Mouse (Mus musculus) heart, embryonic 14.5 days (tissue): ENCODE measurements around the gene Eogt. TPM values are rescaled to one million over a fixed set of nuclear protein-coding genes. Genes with fewer than 3 reads are reported as not detected.

Source experiments
- ATAC-seq: fragments of 200-750 bp; cut with Nextera tagmentation; 2 replicates; pipeline ENCODE4 v1.8.0; 2017; ENCODE audit warnings: low read depth, moderate TSS enrichment; ENCODE audit not compliant: insufficient number of reproducible peaks, insufficient read depth, low FRiP score
- H3K27ac ChIP-seq, 2 experiments: fragments of 200-500 bp in 1 of 2; fragments of 300-500 bp in 1 of 2; sonication (generic) in 1 of 2; replicated peaks in 1 of 2; 2 replicates each; pipeline ENCODE4 v1.5.1; 2012 to 2014; ENCODE audit warnings: low read depth in 2 of 2, low read length in 2 of 2, control low read depth in 1 of 2, mild to moderate bottlenecking in 1 of 2, mixed read lengths in 1 of 2; ENCODE audit not compliant: control insufficient read depth in 1 of 2, insufficient read depth in 1 of 2
- H3K27me3 ChIP-seq: fragments of 300-500 bp; sonication (generic); 2 replicates; pipeline ENCODE4 v1.6.1; 2014; ENCODE audit warnings: mild to moderate bottlenecking, low read length, control low read depth; ENCODE audit not compliant: control insufficient read depth, insufficient read depth
- H3K36me3 ChIP-seq: fragments of 300-500 bp; sonication (generic); 2 replicates; pipeline ENCODE4 v1.6.1; 2014; ENCODE audit warnings: mild to moderate bottlenecking, control low read depth, low read length, mixed read lengths; ENCODE audit not compliant: control insufficient read depth, insufficient read depth
- H3K4me1 ChIP-seq, 2 experiments: fragments of 200-500 bp in 1 of 2; fragments of 300-500 bp in 1 of 2; sonication (generic) in 1 of 2; 2 replicates each; pipeline ENCODE4 v1.6.1; 2012 to 2014; ENCODE audit warnings: low read length in 2 of 2, control low read depth in 1 of 2, mixed read lengths in 1 of 2; ENCODE audit not compliant: control insufficient read depth in 2 of 2, insufficient read depth in 2 of 2
- H3K4me2 ChIP-seq: fragments of 300-500 bp; sonication (generic); 2 replicates; pipeline ENCODE4 v1.6.1; 2014; ENCODE audit warnings: mild to moderate bottlenecking, low read length
- H3K4me3 ChIP-seq, 2 experiments: fragments of 200-500 bp in 1 of 2; fragments of 300-500 bp in 1 of 2; sonication (generic) in 1 of 2; 2 replicates each; pipeline ENCODE4 v1.5.1; 2012 to 2014; ENCODE audit warnings: low read length in 2 of 2, mild to moderate bottlenecking in 2 of 2, control low read depth in 1 of 2, low read depth in 1 of 2, moderate library complexity in 1 of 2; ENCODE audit not compliant: control insufficient read depth in 1 of 2, insufficient read depth in 1 of 2
- H3K9ac ChIP-seq: fragments of 300-500 bp; sonication (generic); 2 replicates; pipeline ENCODE4 v1.6.1; 2014; ENCODE audit warnings: mild to moderate bottlenecking, low read length
- H3K9me3 ChIP-seq: fragments of 300-500 bp; sonication (generic); 2 replicates; pipeline ENCODE4 v1.6.1; 2016; ENCODE audit warnings: low read length, control low read depth; ENCODE audit not compliant: control insufficient read depth
- WGBS: fragments of 180-500 bp; shearing (Covaris S2); extraction: QIAGEN DNeasy Blood & Tissue Kit; methylation state at CpG from one replicate; pipeline ENCODE4 v1.1.7; 2014; 5-methylcytosine and 5-hydroxymethylcytosine counted together
- polyA plus RNA-seq: library from polyadenylated mRNA; unstranded; fragments of >200 nt; fragmentation: Nextera tagmentation; extraction: Ambion mirVana; gene quantifications from 2 replicates; pipeline ENCODE4 v1.2.1, GENCODE M21; 2014

Gene Eogt
- 14.1 and 14.6 TPM in 2 replicates for polyA plus RNA-seq

DNA sequence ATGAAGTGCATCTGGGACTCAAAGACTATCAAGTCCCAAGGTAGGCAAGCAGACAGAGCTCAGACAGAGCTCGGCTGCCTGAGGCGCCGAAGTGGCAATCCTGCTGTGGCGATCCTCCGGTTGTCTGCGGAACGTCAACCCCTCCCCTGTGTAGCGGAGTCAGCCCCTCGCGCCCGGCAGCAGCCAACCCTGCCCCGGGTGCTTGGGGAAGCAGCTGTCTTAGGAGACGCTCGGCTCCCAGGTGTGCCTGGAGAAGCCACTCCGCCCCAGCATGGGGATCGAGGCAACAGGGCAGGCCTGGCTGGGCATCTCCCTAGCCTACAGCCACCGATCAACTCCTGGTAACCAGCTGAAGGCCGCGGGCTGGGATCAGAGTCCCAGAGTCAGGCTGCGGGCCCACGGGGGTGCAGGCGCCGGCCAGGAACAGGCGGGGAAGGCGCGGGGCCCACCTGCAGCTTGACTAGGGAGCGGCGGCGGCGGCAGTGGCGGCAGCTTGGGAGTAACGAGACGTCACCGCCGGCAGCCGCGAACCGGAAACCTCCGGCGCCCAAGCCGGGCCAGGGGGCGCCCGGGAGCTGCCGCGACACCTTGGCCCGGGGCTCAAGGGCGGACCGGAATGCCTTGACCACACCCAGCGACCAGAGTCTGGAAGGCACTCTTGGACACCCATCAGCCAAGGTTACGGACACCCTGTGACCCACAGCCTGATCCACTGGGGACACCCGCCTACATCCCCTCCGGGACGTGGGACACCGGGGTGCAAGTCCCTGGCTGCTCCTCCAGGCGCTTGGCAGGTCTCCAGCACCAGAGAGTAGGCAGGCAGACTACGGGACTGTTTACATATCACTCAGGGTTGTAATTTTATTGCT, at the start of gene Eogt:
TSS of gene Eogt (minus strand) at position 800 of the 869 bp plus-strand sequence.
- H3K9me3 ChIP-seq = no peaks in the 10 kb centered on the region
- no peaks in the 10 kb centered on the region for H3K27me3 ChIP-seq
- peaks cover 9 to 18% of the 10 kb centered on the region in 2 experiments for H3K4me1 ChIP-seq
- peak; percentile 73 for ATAC-seq
- H3K27ac ChIP-seq = peak within 1 kb of the TSS; percentile 75 to 88
- under 1% methylated on average over 52 of the region's 56 CpGs for WGBS
- peak within 1 kb of the TSS; percentile 96 for H3K9ac ChIP-seq
- peak within 1 kb of the TSS; percentile 77 to 82 for H3K4me3 ChIP-seq
- H3K36me3 ChIP-seq = peaks cover 21% of the 10 kb centered on the region
- peak within 1 kb of the TSS; percentile 94 for H3K4me2 ChIP-seq

- Histone ChIP-seq H3K9me3 (no peaks in the 10 kb centered on the region), H3K27me3 (no peaks in the 10 kb centered on the region), H3K4me2 (peak overlapping the region; percentile 89), H3K36me3 (peaks cover 32% of the 10 kb centered on the region), H3K27ac (peak overlapping the region; percentile 93), H3K4me3 (peak overlapping the region; percentile 84 to 98), H3K9ac (peak overlapping the region; percentile 96), H3K4me1 (peaks cover 5 to 22% of the 10 kb centered on the region in 2 experiments)
- 4% methylated on average over 11 of the region's 11 CpGs for WGBS
- ATAC-seq = peak; percentile 57
Measured at GRCm38 (mm10) chr6:97179367-97179828, 30.4 kb upstream of the Eogt start.

DNA sequence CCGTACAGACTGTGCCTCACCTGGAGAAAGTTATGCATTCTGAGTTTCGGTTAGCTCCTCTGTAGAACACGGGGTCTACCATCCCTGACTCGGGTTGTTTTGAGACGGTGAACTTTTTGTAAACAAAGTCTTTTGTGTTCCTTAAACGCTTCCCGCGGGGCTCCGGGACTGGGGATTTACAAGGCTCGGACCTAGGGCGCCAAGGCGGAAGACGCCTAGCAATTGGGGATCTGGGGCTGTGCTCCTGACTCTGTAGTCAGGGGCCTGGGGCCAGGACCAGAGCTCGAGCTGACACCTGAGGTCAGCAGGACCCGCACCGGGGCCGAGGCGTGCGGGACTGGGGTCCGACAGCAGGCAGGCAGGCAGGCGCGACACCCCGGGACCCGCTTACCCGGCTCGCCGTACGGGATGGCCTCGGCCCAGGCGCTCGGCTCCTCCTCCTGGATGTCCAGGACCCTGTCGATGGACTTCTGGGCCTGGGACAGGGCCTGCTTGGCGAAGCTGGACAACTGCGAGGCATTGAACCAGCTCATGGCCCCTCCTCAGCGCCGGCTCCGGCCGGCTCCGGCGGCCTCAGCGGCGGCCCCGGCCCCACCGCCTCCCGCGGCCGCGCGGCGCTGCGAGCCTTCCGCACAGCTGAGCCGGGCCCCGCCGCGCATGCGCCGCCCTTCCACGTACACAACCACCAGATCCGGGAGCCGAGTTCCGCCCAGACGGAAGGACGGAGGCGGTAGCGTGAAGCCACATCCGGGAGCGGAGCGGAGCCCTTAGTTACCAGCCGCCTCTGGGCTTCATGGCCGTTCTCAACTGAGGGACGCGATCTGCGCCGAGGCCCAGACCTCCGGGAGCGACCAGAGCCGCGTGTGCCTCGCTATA, 29.7 kb upstream of the Eogt start, which contains the start of gene Tmf1:
TSS of gene Tmf1 (minus strand) at position 632 of the 876 bp plus-strand sequence.
- Histone ChIP-seq H3K9ac (peak within 1 kb of the TSS; percentile 96), H3K4me2 (peak within 1 kb of the TSS; percentile 89), H3K27me3 (no peaks in the 10 kb centered on the region), H3K9me3 (no peaks in the 10 kb centered on the region), H3K4me1 (peaks cover 5 to 22% of the 10 kb centered on the region in 2 experiments), H3K4me3 (peak within 1 kb of the TSS; percentile 84 to 98), H3K27ac (peak within 1 kb of the TSS; percentile 93), H3K36me3 (peaks cover 28% of the 10 kb centered on the region)
- under 1% methylated on average over 78 of the region's 80 CpGs for WGBS
- ATAC-seq = peak; percentile 97

DNA sequence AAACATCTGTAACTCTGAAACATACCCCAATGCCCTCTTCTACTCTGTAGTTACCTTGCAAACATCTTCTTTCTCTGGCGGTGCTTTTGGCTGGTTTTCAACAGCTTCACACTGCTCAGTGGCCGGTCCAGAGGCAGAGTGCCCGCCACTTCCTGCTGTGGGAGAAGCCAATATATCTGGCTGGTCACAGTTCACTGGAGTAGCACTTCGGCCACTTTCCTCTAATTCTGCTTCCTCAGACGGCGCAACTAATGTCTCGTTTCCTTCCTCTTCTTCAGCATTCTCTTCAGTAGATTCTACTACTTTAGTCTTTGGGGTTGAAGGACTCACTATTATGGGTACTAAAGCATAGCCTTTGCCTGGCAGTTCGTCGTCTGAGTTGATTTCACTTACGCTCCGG, 26.7 kb upstream of the Eogt start:
- H3K9me3 ChIP-seq = no peaks in the 10 kb centered on the region

DNA sequence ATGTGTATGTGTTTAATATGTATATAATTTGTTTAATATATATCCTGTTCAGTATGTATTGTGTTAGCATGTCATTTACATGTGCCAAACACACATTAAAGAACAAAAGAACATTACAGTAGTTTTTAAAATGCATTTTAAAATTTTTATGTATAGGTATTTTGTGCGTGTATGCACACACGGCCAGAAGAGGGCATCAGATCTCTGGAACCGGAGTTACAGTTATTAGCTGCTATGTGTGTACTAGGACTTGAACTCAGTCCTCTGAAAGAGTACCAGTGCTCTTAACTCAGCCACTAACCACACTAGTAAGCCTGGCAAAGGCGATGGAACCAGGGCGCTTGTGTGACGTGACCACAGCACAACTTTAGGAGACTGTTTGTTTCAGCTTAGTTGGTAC, 1.2 kb upstream of the Eogt start:
- no peak for ATAC-seq
- Histone ChIP-seq H3K9me3 (no peaks in the 10 kb centered on the region), H3K4me1 (peaks cover 6 to 18% of the 10 kb centered on the region in 2 experiments), H3K4me2 (no peak overlapping the region), H3K36me3 (peaks cover 17% of the 10 kb centered on the region), H3K27me3 (no peaks in the 10 kb centered on the region), H3K9ac (no peak overlapping the region), H3K27ac (no peak overlapping the region), H3K4me3 (no peak overlapping the region)
- 85% methylated on average over 6 of the region's 6 CpGs for WGBS

More for the DNA sequence above, 26.7 kb upstream of the Eogt start:
- ATAC-seq = no peak
- 73% methylated on average over 11 of the region's 11 CpGs for WGBS
- no peaks in the 10 kb centered on the region for H3K27me3 ChIP-seq
- no peak overlapping the region for H3K27ac ChIP-seq
- H3K4me1 ChIP-seq = peaks cover 5 to 22% of the 10 kb centered on the region in 2 experiments
- no peak overlapping the region for H3K4me2 ChIP-seq
- H3K4me3 ChIP-seq = no peak overlapping the region
- H3K9ac ChIP-seq = no peak overlapping the region
- H3K36me3 ChIP-seq = peaks cover 44% of the 10 kb centered on the region

DNA sequence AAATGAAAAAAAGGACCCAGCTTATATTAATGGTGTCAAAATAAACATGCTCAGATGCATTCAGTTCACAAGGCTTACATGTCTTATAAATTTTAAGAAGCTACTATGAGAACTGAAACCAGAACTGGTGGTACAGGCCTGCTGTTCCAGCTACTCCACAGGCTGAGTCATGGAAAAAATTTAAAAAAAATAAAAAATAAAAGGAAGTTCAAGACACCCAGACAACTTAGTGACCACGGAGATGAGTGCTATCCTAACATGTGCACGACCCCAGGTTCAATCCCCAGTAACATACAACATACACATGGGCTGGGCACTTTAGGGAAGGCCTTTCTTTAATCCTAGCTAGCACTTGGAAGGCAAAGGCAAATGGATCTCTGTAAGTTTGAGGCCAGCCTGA, 739 bp upstream of the Eogt start:
- Histone ChIP-seq H3K4me2 (no peak overlapping the region), H3K27me3 (no peaks in the 10 kb centered on the region), H3K4me1 (peaks cover 6 to 18% of the 10 kb centered on the region in 2 experiments), H3K27ac (no peak overlapping the region), H3K9me3 (no peaks in the 10 kb centered on the region), H3K36me3 (peaks cover 21% of the 10 kb centered on the region), H3K9ac (no peak overlapping the region), H3K4me3 (no peak overlapping the region)
- ATAC-seq = no peak
- 64% methylated on average over 2 of the region's 2 CpGs for WGBS

DNA sequence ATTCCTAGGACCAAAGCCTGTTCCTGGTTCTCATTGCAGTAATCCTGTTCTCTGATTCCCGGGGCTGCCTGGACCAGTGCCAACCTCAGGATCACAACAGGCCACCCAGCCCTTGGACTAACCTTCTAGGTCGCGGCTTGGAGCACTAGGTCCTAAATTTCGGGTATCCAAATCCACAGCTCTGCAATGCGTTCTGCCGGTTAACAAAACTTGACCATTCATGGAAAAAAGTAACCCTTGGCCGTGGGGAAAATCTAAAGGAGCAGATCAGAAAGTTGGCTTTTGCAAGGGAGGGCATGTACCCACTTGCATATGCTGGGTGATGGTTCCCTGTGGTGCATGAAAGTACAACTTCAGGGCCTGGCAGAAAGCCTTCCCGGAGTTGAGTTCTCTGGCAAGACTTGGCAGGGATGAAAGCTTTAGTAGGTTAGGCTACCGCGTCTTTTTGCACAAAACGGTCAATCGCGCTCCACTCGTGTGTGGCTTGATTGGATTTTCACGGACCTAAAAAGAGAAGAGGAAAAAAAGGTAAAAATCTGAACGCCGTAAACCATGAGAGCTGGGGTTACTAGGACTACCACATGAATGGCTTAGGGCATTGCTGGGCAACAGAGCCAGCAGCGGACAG, 1.1 kb downstream of the Eogt start:
- Histone ChIP-seq H3K9me3 (no peaks in the 10 kb centered on the region), H3K27ac (peak overlapping the region; percentile 75 to 88; a peak in 3 of 4 replicates), H3K4me2 (peak overlapping the region; percentile 94), H3K4me1 (peaks cover 9 to 18% of the 10 kb centered on the region in 2 experiments), H3K9ac (peak overlapping the region; percentile 96), H3K27me3 (no peaks in the 10 kb centered on the region), H3K36me3 (peaks cover 26% of the 10 kb centered on the region), H3K4me3 (peak overlapping the region; percentile 77 to 82)
- ATAC-seq = no peak
- WGBS = 11% methylated on average over 18 of the region's 18 CpGs
